Mouse (Mus musculus): ENCODE results near the gene Slc16a11. TPM values are rescaled to one million over a fixed set of nuclear protein-coding genes. Genes with fewer than 3 reads are reported as not detected.
"Not testable (repeated sequence)": the region's sequence is repeated elsewhere in the genome, so short reads cannot be mapped to it uniquely, and the experiment has no call there.

The Slc16a11 gene
- 6.6 and 12.5 TPM in 2 replicates for total RNA-seq (2014; rRNA removed)
- 37.1 and 84.4 TPM in 2 replicates for polyA plus RNA-seq (2012; rRNA removed)

DNA sequence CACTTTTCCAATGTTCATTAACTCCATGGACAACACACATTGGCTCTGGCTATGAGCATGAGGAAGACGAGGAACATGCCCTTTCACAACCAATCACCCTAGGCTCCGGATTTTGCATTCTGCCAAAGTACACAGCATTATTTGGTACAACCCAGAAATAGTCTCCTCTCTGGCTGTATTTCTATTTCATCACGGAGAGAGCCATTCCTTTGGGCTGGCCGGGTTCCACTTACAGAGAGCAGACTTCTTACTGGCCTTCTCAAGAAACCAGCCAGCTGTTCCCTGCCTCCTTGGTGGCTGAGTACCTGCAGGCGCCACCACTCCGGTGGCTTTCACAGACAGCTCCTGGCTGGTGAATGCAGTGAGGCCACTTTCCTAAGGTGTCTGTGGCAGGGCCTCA lies at the start of gene Slc16a11:
Gene Slc16a11, plus strand, starts transcription at position 330 of the 400 bp plus-strand sequence.
- 39% methylated on average over 6 of the region's 6 CpGs for WGBS
- Histone ChIP-seq H3K27me3 (ENCODE audit: control insufficient read depth, insufficient read depth, low read length) (no peaks in the 10 kb centered on the region), H3K79me2 (ENCODE audit: control insufficient read depth, insufficient read depth, low read length) (no peaks in the 10 kb centered on the region)

DNA sequence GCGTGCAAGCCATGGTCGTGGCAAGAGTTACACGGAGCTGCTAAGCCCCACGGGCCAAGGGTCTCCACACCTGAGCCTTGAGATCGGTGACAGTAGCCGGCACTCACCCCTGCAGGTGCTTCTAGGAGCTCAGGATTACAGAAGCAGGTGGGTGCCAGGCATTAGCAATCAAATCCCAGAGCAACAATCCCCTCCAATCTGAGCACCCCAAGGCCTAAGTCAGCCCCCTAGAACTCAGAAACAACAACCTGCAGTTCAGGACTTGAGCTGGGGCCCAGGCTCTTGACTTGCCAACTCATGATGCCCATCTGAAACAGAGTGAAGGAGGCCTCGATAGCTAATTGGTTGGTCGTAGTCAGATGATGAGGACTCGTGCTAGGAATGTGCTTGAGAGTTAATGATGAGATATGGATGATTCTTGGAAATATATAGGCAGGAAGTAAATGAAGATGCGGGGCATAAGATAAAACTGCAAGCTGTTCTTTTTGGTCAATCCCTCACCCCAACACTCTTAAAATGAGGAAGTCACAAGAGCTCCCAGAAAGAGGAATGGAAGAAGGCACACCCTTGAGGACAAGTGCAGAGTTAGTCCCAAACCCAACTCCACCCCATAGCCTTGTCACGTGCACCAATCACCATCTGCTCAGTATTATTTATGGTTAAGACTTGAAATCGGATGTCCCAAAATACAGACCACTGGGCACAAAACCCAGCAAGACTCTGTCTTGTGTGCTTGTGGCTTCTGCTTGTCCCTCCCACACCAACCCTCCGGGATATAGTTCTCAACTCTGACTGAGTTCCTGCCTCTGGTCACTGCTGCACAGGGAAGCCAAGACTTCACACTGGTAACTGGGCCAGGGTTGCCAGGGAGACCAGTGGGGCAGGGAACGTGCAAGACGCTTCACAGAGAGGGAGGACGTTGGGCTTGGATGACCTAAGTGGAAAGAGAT lies 46.3 kb upstream of the Slc16a11 start:
- Histone ChIP-seq H3K27me3 (ENCODE audit: control insufficient read depth, insufficient read depth, low read length) (no peaks in the 10 kb centered on the region), H3K9ac (ENCODE audit: low read depth, low read length) (no peak overlapping the region), H3K36me3 (ENCODE audit: control insufficient read depth, insufficient read depth, low read length) (no peaks in the 10 kb centered on the region), H3K4me1 (ENCODE audit: control insufficient read depth, insufficient read depth, low read length) (no peaks in the 10 kb centered on the region), H3K4me3 (ENCODE audit: insufficient read depth, low read depth, low read length) (no peak overlapping the region), H3K27ac (replicated peaks; ENCODE audit: insufficient read depth, low read depth, low read length) (no peak overlapping the region), H3K79me2 (ENCODE audit: control insufficient read depth, insufficient read depth, low read length) (no peaks in the 10 kb centered on the region)
- DNase-seq (ENCODE audit: extremely low read depth, low read depth, low spot score) = peak; percentile 28
- TF ChIP-seq POLR2A (IDR thresholded peaks at IDR 0.05; ENCODE audit: extremely low read depth, insufficient read depth, low read length) (no peak), CTCF (IDR thresholded peaks at IDR 0.05; ENCODE audit: low read depth, low read length) (no peak)
- 79% methylated on average over 16 of the region's 16 CpGs for WGBS

More for the DNA sequence above, at the start of gene Slc16a11:
- no peaks in the 10 kb centered on the region for H3K36me3 ChIP-seq (ENCODE audit: control insufficient read depth, insufficient read depth, low read length)
- peak; percentile 72 for DNase-seq (ENCODE audit: extremely low read depth, low read depth, low spot score)
- peaks cover 15% of the 10 kb centered on the region for H3K4me1 ChIP-seq (ENCODE audit: control insufficient read depth, insufficient read depth, low read length)
- no peak within 1 kb of the TSS; the same call in 1 of the 2 replicates for H3K4me3 ChIP-seq (ENCODE audit: insufficient read depth, low read depth, low read length)
- H3K9ac ChIP-seq (ENCODE audit: low read depth, low read length) = peak within 1 kb of the TSS; percentile 58
- H3K27ac ChIP-seq (replicated peaks; ENCODE audit: insufficient read depth, low read depth, low read length) = peak within 1 kb of the TSS; percentile 53
- TF ChIP-seq POLR2A (IDR thresholded peaks at IDR 0.05; ENCODE audit: extremely low read depth, insufficient read depth, low read length) (no peak), CTCF (IDR thresholded peaks at IDR 0.05; ENCODE audit: low read depth, low read length) (no peak)

DNA sequence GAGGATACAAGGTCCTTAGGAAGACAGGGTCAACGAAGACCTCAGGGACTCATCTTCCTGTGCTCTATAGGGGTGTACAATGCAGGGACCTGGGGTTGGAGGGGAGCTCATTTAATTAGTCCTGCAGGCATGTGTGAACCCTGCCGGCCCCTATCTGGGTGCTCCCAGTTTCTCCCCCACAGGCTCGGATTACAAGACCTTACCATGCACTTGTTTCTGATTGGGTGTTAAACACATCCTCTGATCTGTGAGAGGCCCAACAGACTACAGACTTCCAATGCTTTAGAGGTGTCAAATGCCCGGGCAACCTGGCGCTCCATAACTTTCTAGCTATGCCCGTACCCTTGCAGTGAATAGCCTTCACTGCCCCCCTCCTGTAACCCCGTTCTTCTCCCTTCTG lies 44.4 kb upstream of the Slc16a11 start:
- 77% methylated on average over 7 of the region's 7 CpGs for WGBS
- no peak overlapping the region for H3K27ac ChIP-seq (replicated peaks; ENCODE audit: insufficient read depth, low read depth, low read length)

DNA sequence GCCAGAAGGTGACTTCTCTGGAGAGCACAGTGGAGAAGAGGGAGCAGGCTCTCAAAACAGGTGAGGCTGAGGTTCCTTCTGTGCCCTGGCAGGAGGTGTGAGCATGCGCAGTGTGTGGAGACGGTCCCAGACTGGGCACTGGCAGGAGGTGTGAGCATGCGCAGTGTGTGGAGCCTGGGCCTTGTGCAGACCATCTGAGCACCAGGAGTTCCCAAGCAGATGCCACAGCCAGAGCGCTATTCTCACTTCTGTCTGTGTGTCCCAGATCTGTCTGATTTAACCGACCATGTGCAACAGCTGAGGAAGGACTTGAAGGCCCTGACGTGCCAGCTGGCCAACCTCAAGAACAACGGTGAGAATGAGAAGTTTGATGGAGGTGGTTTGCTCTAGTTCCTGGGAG lies 43.1 kb upstream of the Slc16a11 start:
- not testable (repeated sequence) for DNase-seq (ENCODE audit: extremely low read depth, low read depth, low spot score); H3K27me3 ChIP-seq (ENCODE audit: control insufficient read depth, insufficient read depth, low read length); H3K79me2 ChIP-seq (ENCODE audit: control insufficient read depth, insufficient read depth, low read length); H3K27ac ChIP-seq (replicated peaks; ENCODE audit: insufficient read depth, low read depth, low read length); H3K4me3 ChIP-seq (ENCODE audit: insufficient read depth, low read depth, low read length); H3K4me1 ChIP-seq (ENCODE audit: control insufficient read depth, insufficient read depth, low read length); H3K36me3 ChIP-seq (ENCODE audit: control insufficient read depth, insufficient read depth, low read length); H3K9ac ChIP-seq (ENCODE audit: low read depth, low read length)
- WGBS = 93% methylated on average over 7 of the region's 7 CpGs

More for the DNA sequence above, 44.4 kb upstream of the Slc16a11 start:
- H3K9ac ChIP-seq (ENCODE audit: low read depth, low read length) = no peak overlapping the region
- TF ChIP-seq POLR2A (IDR thresholded peaks at IDR 0.05; ENCODE audit: extremely low read depth, insufficient read depth, low read length) (no peak), CTCF (IDR thresholded peaks at IDR 0.05; ENCODE audit: low read depth, low read length) (no peak)
- H3K4me1 ChIP-seq (ENCODE audit: control insufficient read depth, insufficient read depth, low read length) = peaks cover 3% of the 10 kb centered on the region; the same call in 1 of the 2 replicates
- no peaks in the 10 kb centered on the region for H3K36me3 ChIP-seq (ENCODE audit: control insufficient read depth, insufficient read depth, low read length)
- H3K4me3 ChIP-seq (ENCODE audit: insufficient read depth, low read depth, low read length) = no peak overlapping the region
- no peaks in the 10 kb centered on the region for H3K79me2 ChIP-seq (ENCODE audit: control insufficient read depth, insufficient read depth, low read length)
- no peaks in the 10 kb centered on the region for H3K27me3 ChIP-seq (ENCODE audit: control insufficient read depth, insufficient read depth, low read length)
- DNase-seq (ENCODE audit: extremely low read depth, low read depth, low spot score) = no peak

DNA sequence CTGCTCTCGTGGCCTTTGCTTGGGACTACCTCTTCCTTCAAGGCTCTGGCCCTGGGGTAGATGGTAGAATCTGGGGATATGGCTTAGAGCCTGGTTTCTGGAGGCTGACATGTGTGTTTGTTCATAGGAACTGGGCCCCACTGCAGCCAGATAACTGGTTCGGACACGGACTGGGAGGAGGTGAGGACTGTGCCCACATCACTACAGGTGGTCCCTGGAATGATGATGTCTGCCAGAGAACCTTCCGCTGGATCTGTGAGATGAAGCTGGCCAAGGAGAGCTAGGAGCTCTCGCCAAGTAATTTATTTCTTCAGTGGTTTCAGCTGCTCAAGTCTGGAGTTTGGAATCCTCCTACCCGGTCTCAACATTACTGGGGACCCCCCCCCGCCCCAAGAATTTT lies 42.3 kb upstream of the Slc16a11 start:
- TF ChIP-seq CTCF (IDR thresholded peaks at IDR 0.05; ENCODE audit: low read depth, low read length) = no peak
- no peak for TF ChIP-seq POLR2A (IDR thresholded peaks at IDR 0.05; ENCODE audit: extremely low read depth, insufficient read depth, low read length)
- no peaks in the 10 kb centered on the region for H3K27me3 ChIP-seq (ENCODE audit: control insufficient read depth, insufficient read depth, low read length)
- H3K4me1 ChIP-seq (ENCODE audit: control insufficient read depth, insufficient read depth, low read length) = peaks cover 3% of the 10 kb centered on the region; the same call in 1 of the 2 replicates
- H3K79me2 ChIP-seq (ENCODE audit: control insufficient read depth, insufficient read depth, low read length) = no peaks in the 10 kb centered on the region
- H3K4me3 ChIP-seq (ENCODE audit: insufficient read depth, low read depth, low read length) = no peak overlapping the region
- no peak overlapping the region for H3K27ac ChIP-seq (replicated peaks; ENCODE audit: insufficient read depth, low read depth, low read length)
- 88% methylated on average over 7 of the region's 7 CpGs for WGBS
- H3K36me3 ChIP-seq (ENCODE audit: control insufficient read depth, insufficient read depth, low read length) = no peaks in the 10 kb centered on the region
- no peak overlapping the region for H3K9ac ChIP-seq (ENCODE audit: low read depth, low read length)
- DNase-seq (ENCODE audit: extremely low read depth, low read depth, low spot score) = no peak

DNA sequence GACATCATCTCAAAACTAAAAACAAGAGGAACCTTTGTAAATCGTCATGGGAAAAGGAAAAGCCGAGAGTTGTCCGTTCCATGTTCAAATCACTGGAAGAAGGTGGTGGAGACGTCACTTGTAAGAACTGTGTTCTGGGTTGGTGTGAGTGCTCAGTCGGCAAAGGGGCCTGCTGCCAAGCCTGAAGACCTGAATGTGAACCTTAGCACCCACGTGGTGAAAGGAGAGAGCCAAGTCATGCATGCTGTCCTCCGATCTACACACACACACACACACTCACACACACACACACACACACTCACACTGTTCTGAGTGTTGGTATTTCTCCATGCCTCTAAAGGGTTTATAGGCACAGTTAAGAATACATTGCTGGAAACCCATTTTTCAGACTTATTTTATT lies 41.4 kb upstream of the Slc16a11 start:
- H3K36me3 ChIP-seq (ENCODE audit: control insufficient read depth, insufficient read depth, low read length) = no peaks in the 10 kb centered on the region
- H3K27me3 ChIP-seq (ENCODE audit: control insufficient read depth, insufficient read depth, low read length) = no peaks in the 10 kb centered on the region
- H3K79me2 ChIP-seq (ENCODE audit: control insufficient read depth, insufficient read depth, low read length) = no peaks in the 10 kb centered on the region
- H3K4me3 ChIP-seq (ENCODE audit: insufficient read depth, low read depth, low read length) = no peak overlapping the region
- no peak for TF ChIP-seq CTCF (IDR thresholded peaks at IDR 0.05; ENCODE audit: low read depth, low read length)
- no peak for TF ChIP-seq POLR2A (IDR thresholded peaks at IDR 0.05; ENCODE audit: extremely low read depth, insufficient read depth, low read length)
- peak; percentile 91 for DNase-seq (ENCODE audit: extremely low read depth, low read depth, low spot score)
- peaks cover 3% of the 10 kb centered on the region; the same call in 1 of the 2 replicates for H3K4me1 ChIP-seq (ENCODE audit: control insufficient read depth, insufficient read depth, low read length)
- H3K27ac ChIP-seq (replicated peaks; ENCODE audit: insufficient read depth, low read depth, low read length) = no peak overlapping the region
- no peak overlapping the region for H3K9ac ChIP-seq (ENCODE audit: low read depth, low read length)
- 53% methylated on average over 7 of the region's 7 CpGs for WGBS
